Mouse (Mus musculus): ENCODE measurements around the gene Fgfr2. TPM values are rescaled to one million over a fixed set of nuclear protein-coding genes. Genes with fewer than 3 reads are reported as not detected.

The Fgfr2 gene
- total and polyA plus RNA-seq, 2 experiments from 2014 or later: 17.1 to 47.6 TPM

- H3K27me3 ChIP-seq (ENCODE audit: insufficient read depth, low read length): no peaks in the 10 kb centered on the region
- DNase-seq: no peak
- H3K36me3 ChIP-seq (ENCODE audit: insufficient read depth): no peaks in the 10 kb centered on the region
- TF ChIP-seq CTCF (IDR thresholded peaks at IDR 0.05; ENCODE audit: low read depth): no peak
- WGBS: 74% methylated on average over 3 of the region's 3 CpGs
- H3K4me3 ChIP-seq (ENCODE audit: low read depth, low read length): no peak overlapping the region
- no peak for ATAC-seq
- H3K9me3 ChIP-seq (ENCODE audit: low read length): no peaks in the 10 kb centered on the region
- H3K27ac ChIP-seq (ENCODE audit: low read depth, low read length): no peak overlapping the region
- H3K4me1 ChIP-seq (ENCODE audit: insufficient read depth): 0 out of 2 replicates have a peak, but pooled peaks cover 3% of the 10 kb centered on the region
- H3K9ac ChIP-seq: no peak overlapping the region
- no peak overlapping the region for H3K4me2 ChIP-seq (ENCODE audit: low read depth)
Measured at GRCm38 (mm10) chr7:132358250-132358649, 764.9 kb downstream of the Fgfr2 start.

GRCm38 (mm10) chr7:132357841-132358237 is 765.3 kb downstream of the Fgfr2 start:
- H3K36me3 ChIP-seq (ENCODE audit: insufficient read depth): no peaks in the 10 kb centered on the region
- H3K4me1 ChIP-seq (ENCODE audit: insufficient read depth): no peaks in the 10 kb centered on the region
- ATAC-seq: no peak
- H3K9ac ChIP-seq: no peak overlapping the region
- DNase-seq: no peak
- no peaks in the 10 kb centered on the region for H3K27me3 ChIP-seq (ENCODE audit: insufficient read depth, low read length)
- H3K27ac ChIP-seq (ENCODE audit: low read depth, low read length): no peak overlapping the region
- no peaks in the 10 kb centered on the region for H3K9me3 ChIP-seq (ENCODE audit: low read length)
- no peak for TF ChIP-seq CTCF (IDR thresholded peaks at IDR 0.05; ENCODE audit: low read depth)
- WGBS: 86% methylated on average over 3 of the region's 3 CpGs
- no peak overlapping the region for H3K4me3 ChIP-seq (ENCODE audit: low read depth, low read length)
- no peak overlapping the region for H3K4me2 ChIP-seq (ENCODE audit: low read depth)

- ATAC-seq (no peak), DNase-seq (no peak)
- no peaks in the 10 kb centered on the region for H3K4me1 ChIP-seq (ENCODE audit: insufficient read depth)
- H3K4me3 ChIP-seq (ENCODE audit: low read depth, low read length): no peak overlapping the region
- H3K27me3 ChIP-seq (ENCODE audit: insufficient read depth, low read length): no peaks in the 10 kb centered on the region
- no peak overlapping the region for H3K4me2 ChIP-seq (ENCODE audit: low read depth)
- no peak for TF ChIP-seq CTCF (IDR thresholded peaks at IDR 0.05; ENCODE audit: low read depth)
- no peak overlapping the region for H3K27ac ChIP-seq (ENCODE audit: low read depth, low read length)
- WGBS: 30% methylated on average over 10 of the region's 10 CpGs
- H3K9me3 ChIP-seq (ENCODE audit: low read length): no peaks in the 10 kb centered on the region
- H3K9ac ChIP-seq: no peak overlapping the region
- H3K36me3 ChIP-seq (ENCODE audit: insufficient read depth): no peaks in the 10 kb centered on the region
Measured at GRCm38 (mm10) chr7:132356881-132357840, 766.0 kb downstream of the Fgfr2 start.

GRCm38 (mm10) chr7:132356185-132356584 is 767.0 kb downstream of the Fgfr2 start:
- H3K27me3 ChIP-seq (ENCODE audit: insufficient read depth, low read length): no peaks in the 10 kb centered on the region
- H3K36me3 ChIP-seq (ENCODE audit: insufficient read depth): no peaks in the 10 kb centered on the region
- DNase-seq: no peak
- H3K9me3 ChIP-seq (ENCODE audit: low read length): no peaks in the 10 kb centered on the region
- no peak for TF ChIP-seq CTCF (IDR thresholded peaks at IDR 0.05; ENCODE audit: low read depth)
- no peak overlapping the region for H3K9ac ChIP-seq
- no peaks in the 10 kb centered on the region for H3K4me1 ChIP-seq (ENCODE audit: insufficient read depth)
- H3K27ac ChIP-seq (ENCODE audit: low read depth, low read length): no peak overlapping the region
- WGBS: 21% methylated on average over 8 of the region's 8 CpGs
- ATAC-seq: no peak
- H3K4me3 ChIP-seq (ENCODE audit: low read depth, low read length): no peak overlapping the region
- H3K4me2 ChIP-seq (ENCODE audit: low read depth): no peak overlapping the region

GRCm38 (mm10) chr7:132355767-132356166 is 767.4 kb downstream of the Fgfr2 start:
- H3K36me3 ChIP-seq (ENCODE audit: insufficient read depth): no peaks in the 10 kb centered on the region
- ATAC-seq (no peak), DNase-seq (no peak)
- no peaks in the 10 kb centered on the region for H3K4me1 ChIP-seq (ENCODE audit: insufficient read depth)
- H3K27ac ChIP-seq (ENCODE audit: low read depth, low read length): no peak overlapping the region
- TF ChIP-seq CTCF (IDR thresholded peaks at IDR 0.05; ENCODE audit: low read depth): no peak
- 77% methylated on average over 6 of the region's 6 CpGs for WGBS
- H3K9ac ChIP-seq: no peak overlapping the region
- no peaks in the 10 kb centered on the region for H3K9me3 ChIP-seq (ENCODE audit: low read length)
- H3K4me2 ChIP-seq (ENCODE audit: low read depth): no peak overlapping the region
- H3K4me3 ChIP-seq (ENCODE audit: low read depth, low read length): no peak overlapping the region
- no peaks in the 10 kb centered on the region for H3K27me3 ChIP-seq (ENCODE audit: insufficient read depth, low read length)

- TF ChIP-seq CTCF (IDR thresholded peaks at IDR 0.05; ENCODE audit: low read depth): no peak
- no peak overlapping the region for H3K4me3 ChIP-seq (ENCODE audit: low read depth, low read length)
- H3K36me3 ChIP-seq (ENCODE audit: insufficient read depth): no peaks in the 10 kb centered on the region
- no peaks in the 10 kb centered on the region for H3K9me3 ChIP-seq (ENCODE audit: low read length)
- no peak overlapping the region for H3K4me2 ChIP-seq (ENCODE audit: low read depth)
- ATAC-seq: no peak
- H3K27ac ChIP-seq (ENCODE audit: low read depth, low read length): no peak overlapping the region
- no peak for DNase-seq
- 89% methylated on average over 6 of the region's 6 CpGs for WGBS
- no peaks in the 10 kb centered on the region for H3K4me1 ChIP-seq (ENCODE audit: insufficient read depth)
- H3K9ac ChIP-seq: no peak overlapping the region
- no peaks in the 10 kb centered on the region for H3K27me3 ChIP-seq (ENCODE audit: insufficient read depth, low read length)
Measured at GRCm38 (mm10) chr7:132349075-132349572, 774.0 kb downstream of the Fgfr2 start.

Data from forebrain, postnatal 0 days (tissue).